Mouse (Mus musculus) lung, postnatal 10 days (tissue): ENCODE measurements at regions not wholly inside any gene's neighbourhood (a gene's known extent, or its start where the extent isn't known, plus 50 kb on each side); places are given as distances from the start of the nearest gene placed in this dataset.
A peak's percentile ranks its signal among the peaks of the same experiment; 100 is the strongest.

Source experiments
- DNase-seq: peaks from one replicate; pipeline ENCODE4 v3.0.0; 2021

GRCm38 (mm10) chr15:42768396-42768795 is 2634.2 kb downstream of the 9330182O14Rik start:
- DNase-seq: no peak

GRCm38 (mm10) chr15:42779903-42780302 is 2645.7 kb downstream of the 9330182O14Rik start:
- no peak for DNase-seq

GRCm38 (mm10) chr15:42801217-42801616 is 2667.1 kb downstream of the 9330182O14Rik start:
- DNase-seq: no peak

GRCm38 (mm10) chr15:42810871-42811490 is 2676.8 kb downstream of the 9330182O14Rik start:
- DNase-seq: no peak

GRCm38 (mm10) chr15:42815026-42815724 is 2681.0 kb downstream of the 9330182O14Rik start:
- DNase-seq: no peak

- no peak for DNase-seq
These were observed 2704.7 kb downstream of the 9330182O14Rik start for GRCm38 (mm10) chr15:42838839-42839238.

GRCm38 (mm10) chr15:42850003-42850402 is 2715.8 kb downstream of the 9330182O14Rik start:
- DNase-seq: no peak

- peak; percentile 4 for DNase-seq
These were observed 2738.3 kb downstream of the 9330182O14Rik start for GRCm38 (mm10) chr15:42872491-42872890.

GRCm38 (mm10) chr15:42894611-42895010 is 2760.4 kb downstream of the 9330182O14Rik start:
- no peak for DNase-seq

- DNase-seq: no peak
These were observed 2765.9 kb downstream of the 9330182O14Rik start for GRCm38 (mm10) chr15:42900056-42900455.

- no peak for DNase-seq
These were observed 2767.6 kb downstream of the 9330182O14Rik start for GRCm38 (mm10) chr15:42901782-42902181.

- DNase-seq: no peak
These were observed 2777.2 kb downstream of the 9330182O14Rik start for GRCm38 (mm10) chr15:42911357-42911756.

- no peak for DNase-seq
These were observed 2778.7 kb downstream of the 9330182O14Rik start for GRCm38 (mm10) chr15:42912880-42913279.

- DNase-seq: no peak
These were observed 2779.1 kb downstream of the 9330182O14Rik start for GRCm38 (mm10) chr15:42913285-42913684.

GRCm38 (mm10) chr15:42914099-42914498 is 2779.9 kb downstream of the 9330182O14Rik start:
- DNase-seq: peak; percentile 68

GRCm38 (mm10) chr15:42915195-42915594 is 2781.0 kb downstream of the 9330182O14Rik start:
- DNase-seq: no peak

GRCm38 (mm10) chr15:42921618-42922017 is 2787.5 kb downstream of the 9330182O14Rik start:
- DNase-seq: no peak

GRCm38 (mm10) chr15:42928331-42928730 is 2794.2 kb downstream of the 9330182O14Rik start:
- DNase-seq: no peak

- DNase-seq: no peak
These were observed 2810.4 kb downstream of the 9330182O14Rik start for GRCm38 (mm10) chr15:42944610-42945009.

- no peak for DNase-seq
These were observed 2821.0 kb downstream of the 9330182O14Rik start for GRCm38 (mm10) chr15:42955167-42955566.

GRCm38 (mm10) chr15:42962747-42963338 is 2828.7 kb downstream of the 9330182O14Rik start:
- DNase-seq: peak; percentile 77

- no peak for DNase-seq
These were observed 2831.1 kb downstream of the 9330182O14Rik start for GRCm38 (mm10) chr15:42965314-42965713.
